Mouse (Mus musculus): ENCODE measurements around the gene Ggt6. TPM values are rescaled to one million over a fixed set of nuclear protein-coding genes. Genes with fewer than 3 reads are reported as not detected.

Gene Ggt6
- polyA plus RNA-seq, 1 experiment from 2014 or later, result 0.94 TPM

- no peak overlapping the region for H3K4me2 ChIP-seq (replicated peaks; ENCODE audit: low read depth, low read length)
- no peak for ATAC-seq
- H3K4me1 ChIP-seq (ENCODE audit: insufficient read depth, low read depth, low read length), result 0 out of 2 replicates have a peak, but pooled peaks cover 4% of the 10 kb centered on the region
- no peak for TF ChIP-seq CTCF (IDR thresholded peaks at IDR 0.05)
- 83% methylated on average over 6 of the region's 6 CpGs for WGBS
- H3K36me3 ChIP-seq (ENCODE audit: insufficient read depth, low read length), result no peaks in the 10 kb centered on the region
- H3K9ac ChIP-seq (replicated peaks; ENCODE audit: low read depth), result no peak overlapping the region
- H3K27ac ChIP-seq (ENCODE audit: low read length), result no peak overlapping the region
- H3K27me3 ChIP-seq (replicated peaks; ENCODE audit: insufficient read depth, low read length), result no peaks in the 10 kb centered on the region
- no peaks in the 10 kb centered on the region for H3K9me3 ChIP-seq (ENCODE audit: low read length)
- no peak overlapping the region for H3K4me3 ChIP-seq (ENCODE audit: low read depth, low read length)
- DNase-seq (ENCODE audit: low spot score), result no peak
Measured at GRCm38 (mm10) chr11:72419006-72419405, 16.3 kb upstream of the Ggt6 start.

GRCm38 (mm10) chr11:72420460-72421122 is 14.7 kb upstream of the Ggt6 start:
- no peak overlapping the region for H3K4me2 ChIP-seq (replicated peaks; ENCODE audit: low read depth, low read length)
- no peak overlapping the region for H3K9ac ChIP-seq (replicated peaks; ENCODE audit: low read depth)
- ATAC-seq (no peak), DNase-seq (ENCODE audit: low spot score) (no peak)
- H3K36me3 ChIP-seq (ENCODE audit: insufficient read depth, low read length), result no peaks in the 10 kb centered on the region
- H3K9me3 ChIP-seq (ENCODE audit: low read length), result no peaks in the 10 kb centered on the region
- H3K27me3 ChIP-seq (replicated peaks; ENCODE audit: insufficient read depth, low read length), result no peaks in the 10 kb centered on the region
- H3K4me3 ChIP-seq (ENCODE audit: low read depth, low read length), result no peak overlapping the region
- no peak overlapping the region for H3K27ac ChIP-seq (ENCODE audit: low read length)
- no peaks in the 10 kb centered on the region for H3K4me1 ChIP-seq (ENCODE audit: insufficient read depth, low read depth, low read length)
- WGBS, result 89% methylated on average over 6 of the region's 6 CpGs
- TF ChIP-seq EP300 (IDR thresholded peaks at IDR 0.05) (no peak), CTCF (IDR thresholded peaks at IDR 0.05) (no peak)

GRCm38 (mm10) chr11:72421518-72422278 is 13.6 kb upstream of the Ggt6 start:
- Histone ChIP-seq H3K27me3 (replicated peaks; ENCODE audit: insufficient read depth, low read length) (no peaks in the 10 kb centered on the region), H3K4me1 (ENCODE audit: insufficient read depth, low read depth, low read length) (no peaks in the 10 kb centered on the region), H3K9me3 (ENCODE audit: low read length) (no peaks in the 10 kb centered on the region), H3K4me3 (ENCODE audit: low read depth, low read length) (no peak overlapping the region), H3K27ac (ENCODE audit: low read length) (no peak overlapping the region), H3K9ac (replicated peaks; ENCODE audit: low read depth) (no peak overlapping the region), H3K36me3 (ENCODE audit: insufficient read depth, low read length) (no peaks in the 10 kb centered on the region), H3K4me2 (replicated peaks; ENCODE audit: low read depth, low read length) (no peak overlapping the region)
- WGBS, result 84% methylated on average over 11 of the region's 11 CpGs
- no peak for ATAC-seq
- TF ChIP-seq EP300 (IDR thresholded peaks at IDR 0.05) (no peak), CTCF (IDR thresholded peaks at IDR 0.05) (no peak)
- DNase-seq (ENCODE audit: low spot score), result no peak

- Histone ChIP-seq H3K4me1 (ENCODE audit: insufficient read depth, low read depth, low read length) (no peaks in the 10 kb centered on the region), H3K36me3 (ENCODE audit: insufficient read depth, low read length) (no peaks in the 10 kb centered on the region), H3K27ac (ENCODE audit: low read length) (no peak overlapping the region), H3K4me3 (ENCODE audit: low read depth, low read length) (no peak overlapping the region), H3K27me3 (replicated peaks; ENCODE audit: insufficient read depth, low read length) (no peaks in the 10 kb centered on the region), H3K9ac (replicated peaks; ENCODE audit: low read depth) (no peak overlapping the region), H3K4me2 (replicated peaks; ENCODE audit: low read depth, low read length) (no peak overlapping the region), H3K9me3 (ENCODE audit: low read length) (no peaks in the 10 kb centered on the region)
- DNase-seq (ENCODE audit: low spot score), result no peak
- 71% methylated on average over 4 of the region's 4 CpGs for WGBS
- ATAC-seq, result no peak
- TF ChIP-seq CTCF (IDR thresholded peaks at IDR 0.05) (no peak), EP300 (IDR thresholded peaks at IDR 0.05) (no peak)
Measured at GRCm38 (mm10) chr11:72423686-72424085, 11.6 kb upstream of the Ggt6 start.

DNA sequence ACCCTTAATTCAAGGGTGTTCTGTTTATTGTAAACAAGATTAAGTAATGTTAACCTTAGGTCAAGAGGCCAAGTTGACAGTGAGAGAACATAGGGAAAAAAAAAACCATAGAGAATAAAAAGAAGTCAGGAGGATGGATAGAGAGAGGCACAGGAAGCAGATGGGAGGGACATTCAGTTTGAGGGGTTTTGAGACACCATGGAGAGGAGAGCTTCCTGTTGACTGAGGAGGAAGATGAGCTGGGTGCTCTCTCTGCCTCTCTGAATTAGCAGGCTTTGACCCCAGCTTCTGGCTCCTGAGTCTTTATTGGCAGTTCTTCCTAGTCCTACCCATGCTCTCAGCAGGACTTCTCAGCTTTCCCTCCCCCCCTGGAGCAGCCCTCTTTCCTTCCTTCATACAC is 10.1 kb upstream of the Ggt6 start:
- Histone ChIP-seq H3K9ac (replicated peaks; ENCODE audit: low read depth) (no peak overlapping the region), H3K27ac (ENCODE audit: low read length) (no peak overlapping the region), H3K9me3 (ENCODE audit: low read length) (no peaks in the 10 kb centered on the region), H3K27me3 (replicated peaks; ENCODE audit: insufficient read depth, low read length) (no peaks in the 10 kb centered on the region), H3K36me3 (ENCODE audit: insufficient read depth, low read length) (no peaks in the 10 kb centered on the region), H3K4me3 (ENCODE audit: low read depth, low read length) (no peak overlapping the region), H3K4me1 (ENCODE audit: insufficient read depth, low read depth, low read length) (no peaks in the 10 kb centered on the region), H3K4me2 (replicated peaks; ENCODE audit: low read depth, low read length) (no peak overlapping the region)
- ATAC-seq, result no peak
- no peak for TF ChIP-seq EP300 (IDR thresholded peaks at IDR 0.05)
- TF ChIP-seq CTCF (IDR thresholded peaks at IDR 0.05), result no peak
- DNase-seq (ENCODE audit: low spot score), result no peak

DNA sequence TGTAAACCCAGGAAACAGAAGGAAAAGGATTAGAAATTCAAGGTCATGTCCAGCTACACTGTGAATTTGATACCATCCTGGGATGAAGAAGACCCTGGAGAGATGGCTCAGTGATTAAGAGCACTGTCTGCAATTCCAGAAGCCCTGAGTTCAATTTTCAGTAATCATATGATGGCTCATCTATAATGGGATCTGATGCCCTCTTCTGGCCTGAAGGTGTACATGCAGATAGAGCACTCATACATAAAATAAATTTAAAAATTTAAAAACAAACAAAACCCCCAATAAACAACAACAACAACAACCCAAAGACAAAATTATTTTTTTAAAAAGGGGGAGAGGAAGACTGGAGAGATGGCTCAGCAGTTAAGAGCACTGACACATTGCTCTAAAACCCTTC is 8.4 kb upstream of the Ggt6 start:
- Histone ChIP-seq H3K4me2 (replicated peaks; ENCODE audit: low read depth, low read length) (no peak overlapping the region), H3K9ac (replicated peaks; ENCODE audit: low read depth) (no peak overlapping the region), H3K27me3 (replicated peaks; ENCODE audit: insufficient read depth, low read length) (no peaks in the 10 kb centered on the region), H3K27ac (ENCODE audit: low read length) (no peak overlapping the region), H3K4me3 (ENCODE audit: low read depth, low read length) (no peak overlapping the region), H3K36me3 (ENCODE audit: insufficient read depth, low read length) (no peaks in the 10 kb centered on the region), H3K4me1 (ENCODE audit: insufficient read depth, low read depth, low read length) (no peaks in the 10 kb centered on the region), H3K9me3 (ENCODE audit: low read length) (no peaks in the 10 kb centered on the region)
- no peak for TF ChIP-seq EP300 (IDR thresholded peaks at IDR 0.05)
- TF ChIP-seq CTCF (IDR thresholded peaks at IDR 0.05), result peak; percentile 59
- no peak for ATAC-seq
- DNase-seq (ENCODE audit: low spot score), result no peak
